Mouse (Mus musculus) heart, embryonic 12.5 days (tissue): Measurements from ENCODE around the gene Cacna2d4. TPM values are rescaled to one million over a fixed set of nuclear protein-coding genes. Genes with fewer than 3 reads are reported as not detected.
"Not testable (repeated sequence)": the region's sequence is repeated elsewhere in the genome, so short reads cannot be mapped to it uniquely, and the experiment has no call there.

ENCODE experiments used
- ATAC-seq: fragments of 200-750 bp; cut with Nextera tagmentation; 2 replicates; pipeline ENCODE4 v1.8.0; 2017; ENCODE audit warnings: moderate TSS enrichment, moderate library complexity; ENCODE audit not compliant: insufficient number of reproducible peaks, low FRiP score
- H3K27ac ChIP-seq: fragments of 300-500 bp; sonication (generic); 2 replicates; pipeline ENCODE4 v1.5.1; 2016; ENCODE audit warnings: mild to moderate bottlenecking, moderate library complexity; ENCODE audit not compliant: poor library complexity, severe bottlenecking
- H3K27me3 ChIP-seq: fragments of 300-500 bp; sonication (generic); replicated peaks from 2 replicates; pipeline ENCODE4 v1.6.1; 2016; ENCODE audit warnings: mild to moderate bottlenecking, moderate library complexity
- H3K36me3 ChIP-seq: fragments of 300-500 bp; sonication (generic); 2 replicates; pipeline ENCODE4 v1.6.1; 2016; ENCODE audit warnings: mild to moderate bottlenecking, moderate library complexity
- H3K4me1 ChIP-seq: fragments of 300-500 bp; sonication (generic); replicated peaks from 2 replicates; pipeline ENCODE4 v1.6.1; 2016; ENCODE audit warnings: mild to moderate bottlenecking
- H3K4me2 ChIP-seq: fragments of 300-500 bp; sonication (generic); 2 replicates; pipeline ENCODE4 v1.6.1; 2016; ENCODE audit warnings: mild to moderate bottlenecking, moderate library complexity
- H3K4me3 ChIP-seq: fragments of 300-500 bp; sonication (generic); 2 replicates; pipeline ENCODE4 v1.5.1; 2016; ENCODE audit warnings: mild to moderate bottlenecking
- H3K9ac ChIP-seq: fragments of 300-500 bp; sonication (generic); 2 replicates; pipeline ENCODE4 v1.6.1; 2016; ENCODE audit warnings: mild to moderate bottlenecking, moderate library complexity
- H3K9me3 ChIP-seq: fragments of 300-500 bp; sonication (generic); replicated peaks from 2 replicates; pipeline ENCODE4 v1.6.1; 2016; ENCODE audit warnings: mild to moderate bottlenecking, moderate library complexity
- WGBS: fragments of 180-500 bp; shearing (Covaris S2); methylation state at CpG from one replicate; pipeline ENCODE4 v1.1.7; 2016; 5-methylcytosine and 5-hydroxymethylcytosine counted together
- polyA plus RNA-seq: library from polyadenylated mRNA; unstranded; fragments of >200 nt; fragmentation: Nextera tagmentation; extraction: Ambion mirVana; gene quantifications from 2 replicates; pipeline ENCODE4 v1.2.1, GENCODE M21; 2016

Gene Cacna2d4
- polyA plus RNA-seq, 1 experiment from 2014 or later = not detected

DNA sequence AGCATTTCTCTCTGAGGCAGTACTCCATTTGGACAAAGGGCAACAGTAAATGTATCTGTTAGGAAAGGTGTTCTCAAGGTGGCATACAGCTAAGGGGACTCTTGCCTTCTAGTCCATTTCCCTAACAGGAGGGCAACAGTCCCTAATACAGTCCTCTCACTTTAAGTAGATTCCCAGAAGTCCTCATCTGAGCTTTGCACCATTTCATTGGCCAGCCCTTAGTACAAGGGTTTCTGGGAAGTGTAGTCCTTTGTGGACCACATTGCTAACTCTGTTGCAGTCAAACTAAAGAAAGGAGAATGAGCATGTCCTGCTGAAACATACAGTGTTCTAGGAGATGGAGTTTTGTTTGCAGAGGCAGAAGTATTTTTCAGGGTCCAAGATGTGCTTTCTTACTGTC, 105.1 kb downstream of the Cacna2d4 start:
- Histone ChIP-seq H3K36me3 (no peaks in the 10 kb centered on the region), H3K27me3 (no peaks in the 10 kb centered on the region), H3K27ac (no peak overlapping the region), H3K9ac (no peak overlapping the region), H3K4me1 (no peaks in the 10 kb centered on the region; the same call in 1 of the 2 replicates), H3K4me3 (no peak overlapping the region), H3K4me2 (no peak overlapping the region), H3K9me3 (no peaks in the 10 kb centered on the region)
- no peak for ATAC-seq

DNA sequence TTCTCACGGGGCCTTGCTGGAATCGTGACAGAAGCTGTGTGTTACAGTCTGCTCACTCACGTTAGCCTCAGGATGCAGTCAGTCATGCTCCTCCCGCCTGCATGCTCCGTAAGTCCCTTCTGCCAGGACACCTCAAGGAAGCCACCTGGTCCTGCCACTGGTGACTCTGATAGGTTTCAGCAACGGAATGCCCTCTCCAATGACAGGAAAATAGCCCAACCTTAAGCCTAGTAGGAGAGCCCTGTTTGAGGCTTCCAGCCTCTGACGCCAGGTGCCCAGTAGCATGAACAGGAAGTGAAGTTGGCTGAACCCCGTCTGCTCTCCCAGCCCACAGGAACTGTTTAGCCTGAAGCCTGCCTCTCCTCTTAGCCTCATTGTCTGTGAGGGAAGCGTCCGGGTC, 109.9 kb downstream of the Cacna2d4 start:
- H3K9me3 ChIP-seq = no peaks in the 10 kb centered on the region
- H3K9ac ChIP-seq = no peak overlapping the region
- H3K27me3 ChIP-seq = no peaks in the 10 kb centered on the region
- no peak overlapping the region for H3K4me3 ChIP-seq
- H3K36me3 ChIP-seq = no peaks in the 10 kb centered on the region
- H3K4me1 ChIP-seq = no peaks in the 10 kb centered on the region
- ATAC-seq = no peak
- no peak overlapping the region for H3K4me2 ChIP-seq
- 58% methylated on average over 10 of the region's 10 CpGs for WGBS
- no peak overlapping the region for H3K27ac ChIP-seq

DNA sequence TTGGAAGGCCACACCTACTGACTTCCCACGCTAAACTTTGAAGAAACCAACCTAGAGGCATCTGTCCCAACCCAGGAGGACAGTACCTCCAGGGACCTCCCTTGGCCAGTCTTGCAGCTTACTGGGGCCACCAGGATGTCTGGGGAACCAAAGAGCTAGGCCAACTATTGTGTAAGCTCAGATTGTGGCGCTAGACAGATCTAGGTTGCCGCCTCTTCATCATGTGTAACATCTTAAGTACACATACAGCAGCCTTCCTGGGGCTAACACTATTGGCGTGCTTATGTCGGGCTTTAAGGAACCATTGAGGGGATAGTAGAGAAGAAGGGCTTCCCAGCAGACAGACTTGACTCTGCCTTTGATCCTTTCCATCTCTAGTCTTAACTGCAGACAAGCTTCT, 111.5 kb downstream of the Cacna2d4 start:
- H3K9ac ChIP-seq = no peak overlapping the region
- no peak for ATAC-seq
- H3K36me3 ChIP-seq = no peaks in the 10 kb centered on the region
- no peak overlapping the region for H3K4me3 ChIP-seq
- H3K4me1 ChIP-seq = peaks cover 9% of the 10 kb centered on the region
- no peak overlapping the region for H3K27ac ChIP-seq
- H3K27me3 ChIP-seq = no peaks in the 10 kb centered on the region
- no peaks in the 10 kb centered on the region for H3K9me3 ChIP-seq
- H3K4me2 ChIP-seq = no peak overlapping the region
- 68% methylated on average over 5 of the region's 5 CpGs for WGBS

DNA sequence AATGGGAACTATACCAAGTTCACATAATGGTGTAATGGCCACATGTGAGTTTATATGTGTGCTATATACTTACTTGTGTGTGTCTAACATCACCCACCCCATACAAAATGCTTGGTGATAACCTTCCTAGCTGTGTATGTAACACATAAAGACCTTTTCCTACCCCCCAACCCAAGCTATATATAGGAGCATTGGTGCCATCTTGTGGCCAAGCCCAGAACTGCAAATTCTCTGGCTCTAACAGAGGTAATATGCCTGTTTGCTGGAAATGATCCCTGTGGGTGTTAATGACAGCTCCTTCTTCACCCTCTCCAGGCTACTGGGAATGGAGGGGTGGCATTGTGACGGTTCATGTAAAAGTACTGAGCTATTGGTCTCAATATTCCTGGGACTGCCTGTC, 111.9 kb downstream of the Cacna2d4 start:
- H3K9ac ChIP-seq = no peak overlapping the region
- H3K4me1 ChIP-seq = peaks cover 9% of the 10 kb centered on the region
- ATAC-seq = no peak
- H3K4me2 ChIP-seq = no peak overlapping the region
- no peak overlapping the region for H3K27ac ChIP-seq
- H3K36me3 ChIP-seq = peaks cover 2% of the 10 kb centered on the region
- H3K4me3 ChIP-seq = no peak overlapping the region
- 0% methylated on average over 1 of the region's 1 CpGs for WGBS
- H3K9me3 ChIP-seq = no peaks in the 10 kb centered on the region
- H3K27me3 ChIP-seq = no peaks in the 10 kb centered on the region

DNA sequence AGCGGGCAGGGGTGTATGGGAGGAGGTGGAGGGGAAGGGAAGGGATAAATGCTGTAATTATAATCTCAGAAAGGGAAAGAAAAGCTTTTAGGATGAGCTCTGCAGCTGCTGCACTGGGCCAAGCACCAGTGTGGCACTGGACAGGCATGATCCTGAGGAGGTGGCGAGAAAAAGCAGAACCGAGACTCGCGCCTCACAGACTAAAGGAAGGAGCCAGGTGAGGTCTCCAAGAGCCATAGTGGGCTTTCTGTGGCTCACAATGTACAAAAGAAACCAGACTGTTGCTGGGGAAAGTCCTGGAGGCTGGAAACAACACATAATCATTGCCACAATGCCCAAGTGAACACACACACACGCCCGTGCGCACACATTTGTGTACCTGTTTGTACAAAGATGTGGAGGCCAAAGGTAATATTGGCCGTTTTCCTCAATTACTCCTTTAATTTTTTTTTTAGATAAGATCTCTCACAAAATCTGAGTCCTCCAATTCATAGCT, 114.4 kb downstream of the Cacna2d4 start:
- Histone ChIP-seq H3K4me2 (no peak overlapping the region), H3K36me3 (peaks cover 26% of the 10 kb centered on the region), H3K4me3 (no peak overlapping the region), H3K4me1 (peaks cover 9% of the 10 kb centered on the region), H3K27ac (no peak overlapping the region), H3K9ac (no peak overlapping the region), H3K27me3 (no peaks in the 10 kb centered on the region), H3K9me3 (no peaks in the 10 kb centered on the region)
- WGBS = 86% methylated on average over 9 of the region's 9 CpGs
- ATAC-seq = no peak

DNA sequence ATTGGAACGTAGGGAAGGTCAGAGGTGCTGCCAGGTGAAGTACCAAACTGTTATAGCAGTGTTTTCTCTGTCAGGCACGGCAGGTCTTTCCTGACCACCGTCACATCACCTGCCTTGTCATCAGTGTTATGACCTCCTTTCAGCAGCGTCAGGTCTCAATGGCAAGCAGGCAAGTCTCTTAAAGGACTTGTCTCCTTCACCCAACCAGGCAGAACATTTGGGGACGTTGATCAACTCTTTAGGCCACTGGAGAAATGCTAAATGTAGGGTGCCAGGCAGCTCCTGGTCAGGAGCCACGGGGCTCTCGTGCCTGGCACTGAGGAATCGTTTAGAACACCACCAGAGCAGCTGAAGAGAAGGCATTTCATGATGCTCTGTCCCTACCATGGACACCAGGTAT, 115.3 kb downstream of the Cacna2d4 start:
- ATAC-seq = no peak
- H3K27ac ChIP-seq = no peak overlapping the region
- H3K4me2 ChIP-seq = no peak overlapping the region
- peaks cover 35% of the 10 kb centered on the region for H3K36me3 ChIP-seq
- H3K9ac ChIP-seq = no peak overlapping the region
- H3K27me3 ChIP-seq = no peaks in the 10 kb centered on the region
- no peak overlapping the region for H3K4me3 ChIP-seq
- 70% methylated on average over 8 of the region's 8 CpGs for WGBS
- peaks cover 9% of the 10 kb centered on the region for H3K4me1 ChIP-seq
- no peaks in the 10 kb centered on the region for H3K9me3 ChIP-seq

DNA sequence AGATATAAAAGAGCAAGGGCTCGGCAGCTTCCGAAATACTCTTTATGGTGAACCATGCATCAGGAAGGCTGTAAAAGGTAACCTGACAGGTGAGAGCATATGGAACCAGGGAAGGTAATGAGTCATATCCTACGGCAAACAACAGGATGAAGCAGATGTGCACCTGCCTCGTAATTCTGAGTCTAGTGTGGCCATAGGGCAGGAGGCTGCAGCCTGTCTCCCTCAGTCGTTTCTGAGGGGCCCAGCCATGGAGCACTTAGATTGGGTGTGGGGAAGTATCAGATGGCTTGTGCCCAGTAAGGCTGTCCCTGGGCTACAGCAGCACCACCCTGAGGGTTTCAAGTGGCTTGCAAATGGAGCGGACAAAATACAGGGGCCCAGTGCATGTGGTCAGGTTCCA, 116.2 kb downstream of the Cacna2d4 start:
- 77% methylated on average over 6 of the region's 6 CpGs for WGBS

DNA sequence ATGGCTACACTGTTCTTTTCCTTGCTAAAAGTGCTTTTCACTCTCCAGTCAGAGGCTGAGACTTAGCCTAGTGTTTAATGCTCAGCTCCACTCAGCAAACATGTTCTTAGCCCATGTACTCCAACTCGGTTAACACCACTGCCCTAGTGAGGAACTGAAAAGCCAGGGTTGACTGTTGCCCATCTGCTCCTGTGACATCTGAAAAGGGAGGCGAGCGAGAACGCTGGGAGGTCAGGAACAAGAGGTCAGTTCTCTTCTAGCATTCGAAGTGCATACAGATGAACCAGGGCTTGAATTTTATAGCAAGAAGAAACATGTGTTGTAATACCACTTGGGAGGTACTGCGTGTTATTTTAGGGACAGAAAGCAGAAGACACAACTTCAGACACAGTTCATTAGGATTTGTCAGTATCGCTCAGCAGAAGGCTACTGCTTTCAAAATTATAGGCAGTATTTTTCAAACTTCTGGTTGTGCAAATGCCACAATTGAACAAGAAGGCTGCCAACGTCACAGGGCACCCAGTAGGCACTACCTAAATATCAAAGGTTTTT, 121.8 kb downstream of the Cacna2d4 start:
- no peaks in the 10 kb centered on the region for H3K27me3 ChIP-seq
- H3K4me2 ChIP-seq = no peak overlapping the region
- H3K4me3 ChIP-seq = no peak overlapping the region
- peaks cover 9% of the 10 kb centered on the region; the same call in 1 of the 2 replicates for H3K4me1 ChIP-seq
- no peak for ATAC-seq
- 91% methylated on average over 8 of the region's 8 CpGs for WGBS
- H3K9me3 ChIP-seq = no peaks in the 10 kb centered on the region
- peaks cover 76% of the 10 kb centered on the region for H3K36me3 ChIP-seq
- no peak overlapping the region for H3K27ac ChIP-seq
- H3K9ac ChIP-seq = no peak overlapping the region

More for the DNA sequence above, 116.2 kb downstream of the Cacna2d4 start:
- ATAC-seq = no peak
- H3K27me3 ChIP-seq = no peaks in the 10 kb centered on the region
- no peak overlapping the region for H3K9ac ChIP-seq
- no peak overlapping the region for H3K4me3 ChIP-seq
- no peak overlapping the region for H3K4me2 ChIP-seq
- H3K4me1 ChIP-seq = peaks cover 9% of the 10 kb centered on the region
- H3K27ac ChIP-seq = no peak overlapping the region
- H3K9me3 ChIP-seq = no peaks in the 10 kb centered on the region
- peaks cover 42% of the 10 kb centered on the region for H3K36me3 ChIP-seq

DNA sequence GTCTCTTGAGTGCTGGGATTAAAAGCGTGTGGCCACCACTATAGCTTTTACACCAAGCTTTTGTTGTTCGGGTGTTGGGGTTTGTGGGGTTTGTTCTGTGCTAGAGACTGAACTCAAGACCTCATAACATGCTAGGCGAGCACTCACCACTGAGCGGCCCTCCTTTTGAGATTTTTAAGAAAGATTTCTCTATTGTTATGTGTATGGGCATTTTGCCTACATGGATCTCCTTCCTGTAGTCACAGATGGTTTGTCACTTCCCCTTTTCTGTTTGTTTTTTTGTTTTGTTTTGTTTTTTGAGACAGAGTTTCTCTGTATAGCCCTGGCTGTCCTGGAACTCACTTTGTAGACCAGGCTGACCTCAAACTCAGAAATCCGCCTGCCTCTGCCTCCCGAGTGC, 123.9 kb downstream of the Cacna2d4 start:
- H3K9ac ChIP-seq, H3K27me3 ChIP-seq, H3K27ac ChIP-seq, H3K4me2 ChIP-seq, ATAC-seq, H3K9me3 ChIP-seq, H3K4me3 ChIP-seq: not testable (repeated sequence)
- WGBS = 85% methylated on average over 6 of the region's 6 CpGs
- H3K36me3 ChIP-seq = peaks cover 64% of the 10 kb centered on the region
- H3K4me1 ChIP-seq = peaks cover 11% of the 10 kb centered on the region; the same call in 1 of the 2 replicates

DNA sequence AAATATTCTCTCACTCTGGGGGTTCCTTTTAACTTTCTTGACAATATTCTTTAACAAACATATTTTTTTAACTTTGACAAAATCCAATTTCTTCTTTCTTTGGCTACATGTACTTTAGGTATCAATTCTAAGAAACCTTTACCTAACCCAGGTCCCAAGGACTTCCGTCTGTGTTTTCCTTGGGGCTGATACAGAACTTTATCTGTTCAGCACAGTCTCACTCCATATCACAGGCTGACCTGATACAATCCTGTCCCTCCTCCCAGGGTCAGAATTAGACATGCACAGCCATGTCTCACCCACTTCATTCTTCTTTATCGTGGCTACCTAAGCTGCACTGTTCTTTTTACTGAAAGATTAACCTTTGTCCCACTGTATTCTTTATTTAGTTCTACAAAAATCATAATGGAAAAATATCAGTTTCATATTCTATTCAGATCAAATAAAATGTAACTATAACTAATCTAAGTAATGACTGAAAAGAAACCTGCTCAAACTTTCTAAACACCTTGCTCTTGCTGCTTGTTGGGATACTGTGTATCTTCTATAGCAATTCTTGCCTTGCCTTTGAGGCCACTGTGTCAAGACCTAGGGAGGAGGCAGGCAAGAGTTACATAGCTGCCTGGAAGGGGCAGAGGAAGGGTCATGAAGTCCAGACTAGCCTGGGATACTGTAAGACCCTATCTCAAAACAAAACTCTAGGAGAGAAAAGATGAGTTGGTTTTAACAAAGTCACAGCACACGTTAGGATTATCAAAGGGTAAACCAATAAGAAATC, 124.8 kb downstream of the Cacna2d4 start:
- H3K27me3 ChIP-seq = no peaks in the 10 kb centered on the region
- H3K9me3 ChIP-seq = no peaks in the 10 kb centered on the region
- H3K36me3 ChIP-seq = peaks cover 62% of the 10 kb centered on the region
- no peak overlapping the region for H3K4me2 ChIP-seq
- ATAC-seq = peak; percentile 69; the same call in 1 of the 2 replicates
- no peak overlapping the region for H3K9ac ChIP-seq
- no peak overlapping the region for H3K27ac ChIP-seq
- peaks cover 11% of the 10 kb centered on the region; the same call in 1 of the 2 replicates for H3K4me1 ChIP-seq
- no peak overlapping the region for H3K4me3 ChIP-seq
- WGBS = 56% methylated on average over 3 of the region's 3 CpGs

DNA sequence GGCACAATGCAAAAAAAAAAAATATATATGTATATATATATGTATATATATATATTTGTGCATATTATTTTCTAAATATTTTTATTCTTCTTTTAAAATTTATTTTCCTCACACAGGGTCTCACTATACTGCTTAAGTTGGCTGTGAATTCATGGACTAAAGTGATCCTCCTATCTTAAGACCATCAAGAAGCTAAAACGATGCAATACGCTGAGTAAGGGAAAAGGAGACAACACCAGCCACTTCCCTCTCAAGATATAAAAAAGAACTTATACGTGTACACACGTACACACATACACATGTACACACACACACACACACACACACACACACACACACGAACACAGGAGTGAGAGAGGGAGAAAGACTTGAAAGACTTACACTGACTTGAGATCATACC, 127.3 kb downstream of the Cacna2d4 start:
- peaks cover 11% of the 10 kb centered on the region; the same call in 1 of the 2 replicates for H3K4me1 ChIP-seq
- WGBS = 93% methylated on average over 5 of the region's 5 CpGs
- H3K9ac ChIP-seq = no peak overlapping the region
- no peaks in the 10 kb centered on the region for H3K9me3 ChIP-seq
- ATAC-seq = no peak
- H3K27ac ChIP-seq = no peak overlapping the region
- no peak overlapping the region for H3K4me2 ChIP-seq
- H3K36me3 ChIP-seq = peaks cover 52% of the 10 kb centered on the region
- no peaks in the 10 kb centered on the region for H3K27me3 ChIP-seq
- no peak overlapping the region for H3K4me3 ChIP-seq
